Mouse (Mus musculus) hindbrain, embryonic 12.5 days (tissue): ENCODE measurements at regions not wholly inside any gene's neighbourhood (a gene's known extent, or its start where the extent isn't known, plus 50 kb on each side); places are given as distances from the start of the nearest gene placed in this dataset.

Experiments
- ATAC-seq: fragments of 200-750 bp; cut with Nextera tagmentation; 2 replicates; pipeline ENCODE4 v1.8.0; 2017; ENCODE audit warnings: moderate TSS enrichment; ENCODE audit not compliant: low FRiP score
- H3K27ac ChIP-seq: fragments of 300-500 bp; sonication (generic); 2 replicates; pipeline ENCODE4 v1.5.1; 2016; ENCODE audit warnings: mild to moderate bottlenecking
- H3K27me3 ChIP-seq: fragments of 300-500 bp; sonication (generic); 2 replicates; pipeline ENCODE4 v1.6.1; 2016; ENCODE audit warnings: mild to moderate bottlenecking
- H3K36me3 ChIP-seq: fragments of 300-500 bp; sonication (generic); 2 replicates; pipeline ENCODE4 v1.6.1; 2016; ENCODE audit warnings: mild to moderate bottlenecking
- H3K4me1 ChIP-seq: fragments of 300-500 bp; sonication (generic); 2 replicates; pipeline ENCODE4 v1.6.1; 2016
- H3K4me2 ChIP-seq: fragments of 300-500 bp; sonication (generic); replicated peaks from 2 replicates; pipeline ENCODE4 v1.6.1; 2016; ENCODE audit warnings: mild to moderate bottlenecking
- H3K4me3 ChIP-seq: fragments of 300-500 bp; sonication (generic); 2 replicates; pipeline ENCODE4 v1.5.1; 2016; ENCODE audit warnings: mild to moderate bottlenecking
- H3K9ac ChIP-seq: fragments of 300-500 bp; sonication (generic); 2 replicates; pipeline ENCODE4 v1.6.1; 2016; ENCODE audit warnings: mild to moderate bottlenecking, moderate library complexity
- H3K9me3 ChIP-seq: fragments of 300-500 bp; sonication (generic); replicated peaks from 2 replicates; pipeline ENCODE4 v1.6.1; 2016; ENCODE audit warnings: mild to moderate bottlenecking
- whole genome bisulfite sequencing: fragments of 180-500 bp; shearing (Covaris S2); methylation state at CpG from one replicate; pipeline ENCODE4 v1.1.7; 2016; 5-methylcytosine and 5-hydroxymethylcytosine counted together

DNA sequence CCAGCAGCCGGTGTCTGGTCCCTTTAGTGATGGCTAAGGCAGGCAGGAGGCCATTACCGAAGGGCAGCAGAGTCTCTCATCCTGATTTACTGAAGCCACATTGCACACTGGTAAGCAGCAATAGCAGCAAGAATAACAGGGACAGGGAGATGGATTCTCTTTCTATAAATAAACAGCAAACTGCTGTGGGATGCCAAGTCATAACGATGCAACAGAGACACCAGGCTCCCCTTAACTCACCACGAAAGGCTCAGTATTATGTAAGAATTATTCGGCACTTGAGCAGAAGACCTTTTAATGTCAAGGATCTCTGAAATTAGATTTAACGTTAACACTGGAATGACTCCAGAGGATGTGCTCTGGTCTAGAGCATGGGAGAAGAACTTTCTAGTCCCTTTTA lies 202.1 kb downstream of the Ddx10 start:
- no peak for ATAC-seq
- Histone ChIP-seq H3K9ac (no peak overlapping the region), H3K4me1 (no peaks in the 10 kb centered on the region), H3K4me3 (no peak overlapping the region), H3K27me3 (no peaks in the 10 kb centered on the region), H3K9me3 (no peaks in the 10 kb centered on the region), H3K4me2 (no peak overlapping the region), H3K36me3 (no peaks in the 10 kb centered on the region), H3K27ac (no peak overlapping the region)
- 87% methylated on average over 6 of the region's 6 CpGs for WGBS

DNA sequence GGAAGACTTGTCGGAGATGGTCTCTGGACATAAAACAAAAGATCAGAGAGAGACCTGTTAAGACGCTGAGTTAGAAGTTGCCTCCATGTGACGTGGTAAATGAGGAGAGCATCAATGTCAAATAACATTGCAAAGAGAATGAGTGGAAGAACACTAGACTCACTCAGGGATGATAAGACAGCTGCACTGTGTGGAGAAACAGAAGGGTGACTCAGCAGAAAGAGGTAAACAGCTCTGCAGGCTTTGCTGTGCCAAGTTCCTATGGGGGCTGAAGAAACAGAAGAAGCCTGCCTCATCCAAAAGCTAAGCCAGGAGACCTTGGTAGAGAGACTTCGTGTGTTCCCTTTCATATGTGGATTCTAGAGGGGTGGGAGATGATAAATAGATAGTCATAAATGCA lies 214.1 kb downstream of the Ddx10 start:
- H3K9me3 ChIP-seq: no peaks in the 10 kb centered on the region
- H3K4me3 ChIP-seq: no peak overlapping the region
- ATAC-seq: no peak
- H3K27ac ChIP-seq: no peak overlapping the region
- H3K4me1 ChIP-seq: no peaks in the 10 kb centered on the region
- H3K27me3 ChIP-seq: no peaks in the 10 kb centered on the region
- no peaks in the 10 kb centered on the region for H3K36me3 ChIP-seq
- no peak overlapping the region for H3K4me2 ChIP-seq
- WGBS: 87% methylated on average over 4 of the region's 4 CpGs
- no peak overlapping the region for H3K9ac ChIP-seq

DNA sequence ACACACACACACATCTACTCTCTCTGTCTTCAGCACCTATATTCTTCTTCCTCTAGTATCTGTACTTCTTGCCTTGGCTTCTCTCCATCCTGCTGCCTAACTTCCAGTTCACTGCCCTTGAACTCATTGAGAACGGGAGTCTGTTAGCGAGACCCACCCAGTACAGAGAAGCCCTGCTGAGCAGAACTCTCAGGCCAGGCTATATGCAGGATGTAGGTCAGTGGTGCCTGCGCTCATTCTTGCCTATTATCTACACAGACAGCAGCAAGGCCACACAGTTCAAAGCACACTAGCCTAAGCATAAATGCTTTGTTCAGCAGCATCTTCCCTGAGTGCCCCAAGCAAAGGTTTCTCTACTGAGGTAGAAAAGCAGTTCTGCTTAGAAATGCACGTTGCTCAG lies 225.8 kb downstream of the Ddx10 start:
- WGBS: 78% methylated on average over 4 of the region's 4 CpGs
- H3K9me3 ChIP-seq: no peaks in the 10 kb centered on the region
- H3K4me1 ChIP-seq: no peaks in the 10 kb centered on the region
- no peak overlapping the region for H3K4me3 ChIP-seq
- no peaks in the 10 kb centered on the region for H3K27me3 ChIP-seq
- no peak overlapping the region for H3K9ac ChIP-seq
- no peak overlapping the region for H3K27ac ChIP-seq
- ATAC-seq: no peak
- H3K36me3 ChIP-seq: no peaks in the 10 kb centered on the region
- H3K4me2 ChIP-seq: no peak overlapping the region

DNA sequence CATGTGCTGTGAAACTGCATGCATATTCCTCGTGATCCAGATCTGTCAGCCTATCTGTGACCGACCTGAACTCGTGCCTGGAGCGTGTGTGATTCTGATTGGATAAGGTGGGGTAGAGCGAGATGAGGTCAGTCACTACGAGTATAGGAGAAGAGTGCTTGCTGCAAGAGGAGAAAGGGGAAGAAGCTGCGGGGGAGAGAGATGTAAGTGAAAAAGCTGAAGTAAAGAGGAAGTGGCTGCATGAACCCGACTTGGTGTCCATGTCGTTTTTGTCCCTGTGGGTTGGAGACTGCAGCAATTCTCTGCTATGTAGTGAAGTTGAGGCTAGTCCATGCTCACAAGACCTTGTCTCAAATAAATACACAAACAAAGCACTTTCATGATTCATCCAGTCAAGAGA lies 237.1 kb downstream of the Ddx10 start:
- Histone ChIP-seq H3K9ac (no peak overlapping the region), H3K27me3 (no peaks in the 10 kb centered on the region), H3K4me3 (no peak overlapping the region), H3K4me2 (no peak overlapping the region), H3K4me1 (no peaks in the 10 kb centered on the region), H3K36me3 (no peaks in the 10 kb centered on the region), H3K27ac (no peak overlapping the region), H3K9me3 (0 out of 2 replicates have a peak, but pooled peaks cover 4% of the 10 kb centered on the region)
- ATAC-seq: no peak
- 91% methylated on average over 9 of the region's 9 CpGs for WGBS

DNA sequence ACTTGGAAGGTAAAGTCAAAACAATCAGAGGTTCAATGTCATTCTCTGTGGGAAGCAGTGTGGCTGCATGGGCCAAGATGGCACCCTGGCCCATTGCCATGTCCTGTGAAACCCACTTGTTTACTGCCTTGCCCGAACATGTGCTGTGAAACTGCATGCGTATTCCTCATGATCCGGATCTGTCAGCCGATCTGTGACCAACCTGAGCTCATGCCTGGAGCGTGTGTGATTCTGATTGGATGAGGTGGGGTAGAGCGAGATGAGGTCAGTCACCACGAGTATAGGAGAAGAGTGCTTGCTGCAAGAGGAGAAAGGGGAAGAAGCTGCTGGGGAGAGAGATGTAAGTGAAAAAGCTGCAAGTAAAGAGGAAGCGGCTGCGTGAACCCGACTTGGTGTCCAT lies 240.5 kb downstream of the Ddx10 start:
- WGBS: 92% methylated on average over 10 of the region's 10 CpGs
- Histone ChIP-seq H3K36me3 (no peaks in the 10 kb centered on the region), H3K27ac (no peak overlapping the region), H3K9me3 (no peaks in the 10 kb centered on the region), H3K4me1 (no peaks in the 10 kb centered on the region), H3K9ac (no peak overlapping the region), H3K4me2 (no peak overlapping the region), H3K4me3 (no peak overlapping the region), H3K27me3 (no peaks in the 10 kb centered on the region)
- ATAC-seq: no peak

DNA sequence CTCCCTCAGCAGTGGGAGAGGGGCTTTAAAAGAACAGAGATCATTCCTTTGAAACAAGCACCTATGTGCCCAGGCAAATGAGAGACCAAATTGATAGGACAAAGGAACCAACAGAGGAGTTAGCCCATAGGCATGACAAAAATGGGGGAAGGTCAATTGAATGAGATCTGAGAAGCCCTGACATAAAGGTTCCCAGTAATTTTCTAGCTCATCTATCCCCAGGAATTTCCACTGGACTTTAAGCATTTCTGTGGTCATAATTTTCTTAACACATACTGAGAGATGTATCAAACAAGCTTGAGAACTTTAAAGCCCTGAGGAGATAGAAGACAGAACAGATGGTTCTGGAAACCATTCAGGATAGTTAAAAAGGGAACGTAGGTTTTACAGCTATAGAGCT lies 241.8 kb downstream of the Ddx10 start:
- ATAC-seq: no peak
- 85% methylated on average over 1 of the region's 1 CpGs for WGBS
- Histone ChIP-seq H3K4me1 (no peaks in the 10 kb centered on the region), H3K4me2 (no peak overlapping the region), H3K9me3 (no peaks in the 10 kb centered on the region), H3K9ac (no peak overlapping the region), H3K36me3 (no peaks in the 10 kb centered on the region), H3K27me3 (no peaks in the 10 kb centered on the region), H3K4me3 (no peak overlapping the region), H3K27ac (no peak overlapping the region)

DNA sequence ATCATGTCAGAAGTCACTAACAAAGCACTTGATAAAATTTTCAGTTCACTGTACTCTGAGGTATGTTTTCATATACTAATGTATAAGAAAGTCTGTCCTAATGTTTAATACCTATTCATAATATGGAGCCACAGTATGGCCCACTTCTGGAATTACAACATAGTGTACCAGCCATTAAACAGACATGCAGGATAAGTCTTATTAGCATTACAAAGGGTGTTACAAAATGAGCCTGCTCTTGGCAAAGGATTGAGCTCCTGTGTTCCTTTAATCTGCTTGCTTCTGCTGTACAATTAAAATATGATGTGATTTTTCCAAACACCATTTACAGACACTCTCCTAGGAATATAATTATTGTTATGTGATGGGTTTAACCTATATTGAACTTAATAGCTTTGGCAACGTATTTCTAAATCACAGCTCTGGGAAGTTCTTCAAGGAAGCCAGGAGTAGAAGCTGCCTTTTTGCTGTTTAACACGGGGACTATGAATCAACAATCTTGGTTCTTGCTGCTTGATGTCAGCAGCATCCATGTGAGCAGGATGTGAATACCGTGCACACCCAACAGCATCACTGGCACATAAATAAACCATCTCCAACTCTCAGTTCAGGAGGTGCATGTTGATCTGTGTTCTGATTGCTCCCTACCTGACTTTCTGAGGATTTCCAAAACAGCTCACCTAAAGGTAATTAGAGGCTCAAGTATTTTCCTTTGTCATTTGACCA lies 243.4 kb downstream of the Ddx10 start:
- H3K4me2 ChIP-seq: no peak overlapping the region
- no peaks in the 10 kb centered on the region for H3K4me1 ChIP-seq
- H3K9me3 ChIP-seq: no peaks in the 10 kb centered on the region
- 63% methylated on average over 3 of the region's 3 CpGs for WGBS
- no peak for ATAC-seq
- no peak overlapping the region for H3K9ac ChIP-seq
- no peaks in the 10 kb centered on the region for H3K36me3 ChIP-seq
- no peaks in the 10 kb centered on the region for H3K27me3 ChIP-seq
- H3K27ac ChIP-seq: no peak overlapping the region
- no peak overlapping the region for H3K4me3 ChIP-seq

DNA sequence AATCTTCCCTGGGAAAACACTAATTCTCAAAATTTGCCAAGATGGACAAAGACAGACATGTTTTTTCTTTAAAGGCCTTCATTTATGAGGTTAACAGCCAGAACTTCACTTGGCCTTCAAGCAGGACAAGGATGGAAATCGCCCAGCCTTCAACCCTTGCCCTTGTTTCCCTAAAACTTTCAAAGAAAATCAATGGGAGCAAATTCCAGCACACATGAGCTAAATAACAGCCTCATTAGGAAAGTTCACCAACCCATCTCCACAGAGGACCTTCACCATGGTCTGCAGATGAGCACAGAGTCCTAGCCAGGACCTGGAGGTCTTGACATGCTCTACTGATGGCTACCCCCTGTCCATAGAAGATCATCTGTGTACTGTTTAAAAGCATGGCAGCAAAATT lies 271.8 kb downstream of the Ddx10 start:
- Histone ChIP-seq H3K4me3 (no peak overlapping the region), H3K4me2 (no peak overlapping the region), H3K27me3 (no peaks in the 10 kb centered on the region), H3K36me3 (no peaks in the 10 kb centered on the region), H3K9me3 (no peaks in the 10 kb centered on the region), H3K27ac (no peak overlapping the region), H3K4me1 (no peaks in the 10 kb centered on the region), H3K9ac (no peak overlapping the region)
- WGBS: 81% methylated on average over 1 of the region's 1 CpGs
- ATAC-seq: no peak

DNA sequence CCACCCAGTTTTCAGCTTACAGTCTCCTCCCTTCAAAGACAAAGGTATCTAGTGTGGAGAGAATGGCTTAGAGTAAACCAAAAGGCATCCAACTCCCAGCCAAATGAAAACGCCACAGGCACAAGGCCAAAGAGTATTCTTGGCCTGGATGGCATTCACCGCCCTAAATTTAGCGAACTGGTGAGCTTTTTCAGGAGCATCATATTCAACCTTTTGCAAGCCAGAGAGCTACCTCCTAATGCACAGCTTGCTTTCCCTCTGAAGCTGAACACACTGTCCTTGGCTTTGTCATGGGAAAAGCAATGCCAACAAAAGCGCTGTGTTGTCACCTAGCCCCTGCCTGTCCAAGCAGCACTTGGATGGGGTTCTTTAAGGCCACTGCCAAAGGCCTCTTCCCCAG lies 282.2 kb downstream of the Ddx10 start:
- no peaks in the 10 kb centered on the region for H3K27me3 ChIP-seq
- no peak overlapping the region for H3K9ac ChIP-seq
- no peak overlapping the region for H3K4me3 ChIP-seq
- H3K4me2 ChIP-seq: no peak overlapping the region
- no peaks in the 10 kb centered on the region for H3K9me3 ChIP-seq
- WGBS: 91% methylated on average over 4 of the region's 4 CpGs
- no peaks in the 10 kb centered on the region for H3K36me3 ChIP-seq
- H3K27ac ChIP-seq: no peak overlapping the region
- no peaks in the 10 kb centered on the region for H3K4me1 ChIP-seq
- ATAC-seq: no peak

DNA sequence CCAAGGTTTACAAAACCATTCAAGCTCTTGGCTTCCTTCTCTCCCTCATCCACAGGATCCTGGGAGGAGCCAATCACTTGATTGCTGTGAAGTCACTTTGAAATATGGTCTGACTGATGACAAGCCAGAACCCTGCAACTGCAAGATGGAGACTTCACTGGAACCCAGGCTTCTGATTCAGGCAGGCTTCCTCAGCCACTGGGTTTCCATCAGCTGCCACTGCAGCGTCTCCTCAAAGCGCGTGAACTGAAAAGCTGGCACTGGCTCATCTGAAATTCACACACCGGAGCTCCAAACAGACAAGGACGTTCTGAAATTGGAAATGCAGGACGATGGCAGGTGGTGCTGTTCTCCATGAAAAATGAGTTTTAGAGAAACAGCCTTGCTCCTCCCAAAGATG lies 280.1 kb upstream of the AI593442 start:
- Histone ChIP-seq H3K27me3 (no peaks in the 10 kb centered on the region), H3K4me3 (no peak overlapping the region), H3K9ac (no peak overlapping the region), H3K36me3 (no peaks in the 10 kb centered on the region), H3K27ac (no peak overlapping the region), H3K9me3 (no peaks in the 10 kb centered on the region), H3K4me1 (no peaks in the 10 kb centered on the region), H3K4me2 (no peak overlapping the region)
- ATAC-seq: no peak
- WGBS: 81% methylated on average over 6 of the region's 6 CpGs

DNA sequence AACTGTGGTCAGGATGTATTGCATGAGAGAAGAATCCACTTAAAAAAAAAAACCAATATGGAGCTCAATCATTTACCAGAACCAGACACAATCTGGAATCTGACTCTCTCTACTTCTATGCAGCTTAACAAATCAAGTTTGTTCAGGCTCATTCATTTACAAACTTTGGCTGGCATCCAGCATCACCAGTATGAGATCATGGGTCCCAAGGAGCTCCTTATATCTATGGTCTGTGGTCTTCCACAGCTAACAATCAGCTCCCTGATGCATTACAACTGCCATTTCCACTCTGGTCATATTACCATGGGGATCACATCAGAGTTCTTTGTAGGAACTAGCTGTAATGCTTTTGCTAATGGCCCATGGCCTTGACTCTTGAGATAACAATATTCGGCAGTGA lies 277.7 kb upstream of the AI593442 start:
- Histone ChIP-seq H3K9me3 (no peaks in the 10 kb centered on the region), H3K4me1 (no peaks in the 10 kb centered on the region), H3K36me3 (no peaks in the 10 kb centered on the region), H3K27me3 (no peaks in the 10 kb centered on the region), H3K27ac (no peak overlapping the region), H3K4me3 (no peak overlapping the region), H3K9ac (no peak overlapping the region), H3K4me2 (no peak overlapping the region)
- 85% methylated on average over 1 of the region's 1 CpGs for WGBS
- ATAC-seq: no peak

DNA sequence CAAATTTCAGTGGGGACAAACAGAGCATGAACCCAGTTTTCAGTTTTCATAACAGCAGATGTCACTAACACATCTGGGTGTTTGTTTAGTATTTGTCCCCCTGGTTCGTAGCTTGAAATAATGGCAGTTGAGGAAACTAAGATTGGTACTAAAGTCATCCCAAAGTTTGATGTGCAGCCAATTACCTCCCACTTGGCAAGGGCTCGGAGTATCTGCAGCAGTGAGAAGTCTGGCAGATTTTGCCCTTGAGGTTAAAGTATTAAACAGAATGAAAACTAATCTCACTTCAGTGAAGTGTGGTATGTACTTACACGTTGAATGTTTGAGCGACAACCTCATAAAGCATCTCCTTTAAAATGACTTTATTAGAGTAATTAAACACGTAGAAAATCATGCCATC lies 264.5 kb upstream of the AI593442 start:
- WGBS: 79% methylated on average over 5 of the region's 5 CpGs
- Histone ChIP-seq H3K9me3 (no peaks in the 10 kb centered on the region), H3K4me3 (no peak overlapping the region), H3K36me3 (no peaks in the 10 kb centered on the region), H3K27ac (no peak overlapping the region), H3K4me2 (no peak overlapping the region), H3K4me1 (peaks cover 11% of the 10 kb centered on the region), H3K9ac (no peak overlapping the region), H3K27me3 (no peaks in the 10 kb centered on the region)
- no peak for ATAC-seq

DNA sequence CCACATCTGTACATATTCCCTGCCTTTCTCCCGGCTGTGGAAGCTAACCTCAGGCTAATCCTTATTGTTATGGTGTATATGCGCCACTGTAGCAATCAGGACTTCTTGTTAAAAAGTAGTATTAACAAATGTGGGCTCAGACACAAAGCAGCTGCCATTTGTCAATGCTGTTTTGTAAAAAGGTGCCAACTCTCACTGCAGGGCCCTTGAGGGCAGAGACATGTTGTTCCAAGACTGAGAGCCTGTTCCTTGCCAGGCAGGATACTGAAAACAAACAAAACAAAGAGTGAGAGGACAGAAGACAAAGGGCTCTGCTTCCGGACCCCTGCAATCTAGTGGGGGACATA lies 262.0 kb upstream of the AI593442 start:
- ATAC-seq: 0 out of 2 replicates have a peak, but pooled peaks have one; percentile 13
- no peak overlapping the region for H3K4me2 ChIP-seq
- H3K4me1 ChIP-seq: peaks cover 11% of the 10 kb centered on the region
- H3K27ac ChIP-seq: 0 out of 2 replicates have a peak overlapping the region, but pooled peaks have one; percentile 25
- no peaks in the 10 kb centered on the region for H3K27me3 ChIP-seq
- WGBS: 37% methylated on average over 3 of the region's 3 CpGs
- no peak overlapping the region for H3K4me3 ChIP-seq
- no peak overlapping the region for H3K9ac ChIP-seq
- H3K36me3 ChIP-seq: no peaks in the 10 kb centered on the region
- no peaks in the 10 kb centered on the region for H3K9me3 ChIP-seq
